Mouse (Mus musculus) lung, postnatal 0 days (tissue): ENCODE results near the gene Ccdc155.

Source experiments
- CTCF ChIP-seq: IDR thresholded peaks from 2 replicates; pipeline ENCODE4 v1.5.1; 2016; ENCODE audit warnings: antibody characterized with exemption, mild to moderate bottlenecking
- EP300 ChIP-seq: IDR thresholded peaks from 2 replicates; pipeline ENCODE4 v1.6.1; 2016; ENCODE audit warnings: antibody characterized with exemption, mild to moderate bottlenecking, control low read depth

GRCm38 (mm10) chr7:45156206-45156605 lies 48.5 kb downstream of the Ccdc155 start:
- no peak for TF ChIP-seq CTCF
- no peak for TF ChIP-seq EP300
